In genomic region chr8:109970323-109970722, GRCm38 (mm10) we compare ENCODE assay signal across 9 mouse cellular contexts. TPM values are rescaled to one million over a fixed set of nuclear protein-coding genes. Genes with fewer than 3 reads are reported as not detected.
DNase-seq lines count a peak whose midpoint lies in the region; ATAC-seq lines count a peak whose summit lies in the region.
"Had no signal": no experiment of that assay in that cellular context is flagged by ENCODE, and none has a peak within 500 bp of the region (broad histone marks: within the 10 kb centered on the region; RNA-seq: fewer than 3 reads in every experiment).

No protein-coding gene starts in this region.

- peaks cover 12% of the 10 kb centered on the region for H3K27me3 ChIP-seq in forebrain, embryonic 13.5 days
- peaks cover 25% of the 10 kb centered on the region for H3K27me3 ChIP-seq in forebrain, embryonic 10.5 days (ENCODE audit: poor library complexity, severe bottlenecking)
- H3K27me3 ChIP-seq in lung, embryonic 16.5 days (ENCODE audit: control insufficient read depth, insufficient read depth, low read depth, low read length) = peaks cover 4% of the 10 kb centered on the region; the same call in 1 of the 2 replicates

- no peak overlapping the region for H3K4me3 ChIP-seq in forebrain, embryonic 13.5 days
- H3K4me3 ChIP-seq in forebrain, embryonic 10.5 days = no peak overlapping the region
- H3K4me3 ChIP-seq in lung, embryonic 16.5 days (ENCODE audit: low read length) = no peak overlapping the region

- ATAC-seq in forebrain, embryonic 13.5 days = peak; percentile 38; the same call in 1 of the 2 replicates
- ATAC-seq in lung, embryonic 16.5 days (ENCODE audit: low read depth) = peak; percentile 28; the same call in 1 of the 2 replicates

- no peaks in the 10 kb centered on the region for H3K4me1 ChIP-seq in forebrain, embryonic 13.5 days
- H3K4me1 ChIP-seq in forebrain, embryonic 10.5 days = no peaks in the 10 kb centered on the region; the same call in 1 of the 2 replicates
- H3K4me1 ChIP-seq in lung, embryonic 16.5 days (replicated peaks; ENCODE audit: control insufficient read depth, insufficient read depth, low read length) = no peaks in the 10 kb centered on the region

- no peak overlapping the region for H3K27ac ChIP-seq in forebrain, embryonic 13.5 days
- H3K27ac ChIP-seq in forebrain, embryonic 10.5 days = no peak overlapping the region
- H3K27ac ChIP-seq in lung, embryonic 16.5 days (ENCODE audit: low read length) = no peak overlapping the region

- DNase-seq in forebrain, embryonic 10.5 days (ENCODE audit: extremely low spot score, low spot score) = no peak
- DNase-seq in lung, postnatal 14 days = no peak
- DNase-seq in embryo, embryonic 11 days = peak; percentile 68
- peak; percentile 88 for DNase-seq in retina, embryonic 14.5 days (ENCODE audit: low spot score)
- no peak for DNase-seq in left cerebral cortex, adult 18-20 months (ENCODE audit: low spot score in 2 of 2)
- no peak for DNase-seq in spleen, postnatal 10 days (ENCODE audit: low spot score in 2 of 2)

- no peaks in the 10 kb centered on the region for H3K9me3 ChIP-seq in forebrain, embryonic 13.5 days (replicated peaks)
- peaks cover 3% of the 10 kb centered on the region; the same call in 1 of the 2 replicates for H3K9me3 ChIP-seq in forebrain, embryonic 10.5 days
- no peaks in the 10 kb centered on the region for H3K9me3 ChIP-seq in lung, embryonic 16.5 days (ENCODE audit: control insufficient read depth, low read length)

- WGBS in forebrain, embryonic 13.5 days = 6% methylated on average over 9 of the region's 9 CpGs
- WGBS in forebrain, embryonic 10.5 days = 9% methylated on average over 9 of the region's 9 CpGs
- 4% methylated on average over 9 of the region's 9 CpGs for WGBS in lung, embryonic 16.5 days

- H3K9ac ChIP-seq in forebrain, embryonic 13.5 days = no peak overlapping the region
- H3K9ac ChIP-seq in lung, embryonic 16.5 days (ENCODE audit: low read length) = no peak overlapping the region

- no peaks in the 10 kb centered on the region for H3K36me3 ChIP-seq in forebrain, embryonic 13.5 days (ENCODE audit: poor library complexity, severe bottlenecking)
- no peaks in the 10 kb centered on the region for H3K36me3 ChIP-seq in forebrain, embryonic 10.5 days (replicated peaks)
- no peaks in the 10 kb centered on the region for H3K36me3 ChIP-seq in lung, embryonic 16.5 days (ENCODE audit: control insufficient read depth, insufficient read depth, low read length)

- no peak overlapping the region for H3K4me2 ChIP-seq in forebrain, embryonic 13.5 days
- no peak overlapping the region for H3K4me2 ChIP-seq in lung, embryonic 16.5 days (ENCODE audit: low read depth, low read length)

RNA-seq across cellular contexts. Expression of gene Marveld3, which starts 8.3 kb away (rescaled TPM):
- 1.0 and 1.5 TPM in 2 replicates for polyA plus RNA-seq in forebrain, embryonic 13.5 days (2015; fragmentation: Nextera tagmentation; extraction: Ambion mirVana)
- 0.90 and 0.99 TPM in 2 replicates for polyA plus RNA-seq in forebrain, embryonic 10.5 days (2016; fragmentation: Nextera tagmentation; extraction: Ambion mirVana)
- polyA plus RNA-seq in lung, embryonic 16.5 days (2015; fragmentation: Nextera tagmentation; extraction: Ambion mirVana) = 7.4 and 9.2 TPM in 2 replicates
- total RNA-seq in left cerebral cortex, adult 18-20 months (2021) = under 1 TPM; 0.37 to 0.45 TPM
- total RNA-seq: neutrophil, adult 5-6 weeks had no signal

RNA-seq across cellular contexts. Expression of gene Tat, which starts 19.9 kb away (rescaled TPM):
- not detected in 2 replicates for polyA plus RNA-seq in forebrain, embryonic 13.5 days (2015; fragmentation: Nextera tagmentation; extraction: Ambion mirVana)
- polyA plus RNA-seq in forebrain, embryonic 10.5 days (2016; fragmentation: Nextera tagmentation; extraction: Ambion mirVana) = not detected in 2 replicates
- 0.16 TPM in 1 of 2 replicates, not detected in the other for polyA plus RNA-seq in lung, embryonic 16.5 days (2015; fragmentation: Nextera tagmentation; extraction: Ambion mirVana)
- total RNA-seq in left cerebral cortex, adult 18-20 months (2021) = not detected
- total RNA-seq: neutrophil, adult 5-6 weeks had no signal

Comparison
In these comparisons a context has a peak if more than half of its experiments do, and no peak if none do; other contexts are left out.
1. DNase-seq: peak in embryo, embryonic 11 days (single experiment) and retina, embryonic 14.5 days (single experiment); none in forebrain, embryonic 10.5 days (single experiment), lung, postnatal 14 days (single experiment), left cerebral cortex, adult 18-20 months (0 of 2) and spleen, postnatal 10 days (0 of 2).